Mouse (Mus musculus): Measurements from ENCODE around the gene Phrf1. TPM values are rescaled to one million over a fixed set of nuclear protein-coding genes. Genes with fewer than 3 reads are reported as not detected.

The Phrf1 gene
- polyA plus RNA-seq (2014; fragmentation: Illumina TruSeq; extraction: RNeasy Lipid Tissue Mini Kit (QIAGEN cat#74804); ENCODE audit: low read depth, low replicate concordance): 17.6 TPM

GRCm38 (mm10) chr7:141228279-141229067, at the start of gene Phrf1:
Gene Phrf1, plus strand, starts transcription at chr7:141228784.

DNA sequence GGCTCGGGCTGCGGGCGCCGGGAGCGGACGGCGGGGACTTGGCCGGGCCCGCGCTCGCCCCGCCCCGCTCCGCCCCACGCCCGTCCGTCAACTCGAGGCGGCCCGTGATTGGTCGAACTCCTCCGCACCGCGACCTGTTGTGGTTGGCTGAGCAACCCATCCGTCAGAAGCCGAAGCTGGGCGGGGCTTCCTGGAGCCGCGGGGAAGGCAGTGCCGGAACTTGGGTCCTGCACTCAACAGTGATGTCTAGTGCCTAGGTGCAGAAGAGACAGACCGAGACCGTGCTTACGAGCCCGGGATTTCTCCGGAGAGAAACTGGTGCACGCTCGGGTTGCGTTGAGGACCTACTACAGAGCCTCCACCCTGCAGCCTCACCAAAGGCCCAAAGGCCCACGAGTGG, 34.6 kb upstream of the Phrf1 start, which contains the start of the genes Hras and Lrrc56:
Hras (minus strand) TSS at position 58 of the 400 bp plus-strand sequence.
Lrrc56 (plus strand) TSS at position 210 of the 400 bp plus-strand sequence.

DNA sequence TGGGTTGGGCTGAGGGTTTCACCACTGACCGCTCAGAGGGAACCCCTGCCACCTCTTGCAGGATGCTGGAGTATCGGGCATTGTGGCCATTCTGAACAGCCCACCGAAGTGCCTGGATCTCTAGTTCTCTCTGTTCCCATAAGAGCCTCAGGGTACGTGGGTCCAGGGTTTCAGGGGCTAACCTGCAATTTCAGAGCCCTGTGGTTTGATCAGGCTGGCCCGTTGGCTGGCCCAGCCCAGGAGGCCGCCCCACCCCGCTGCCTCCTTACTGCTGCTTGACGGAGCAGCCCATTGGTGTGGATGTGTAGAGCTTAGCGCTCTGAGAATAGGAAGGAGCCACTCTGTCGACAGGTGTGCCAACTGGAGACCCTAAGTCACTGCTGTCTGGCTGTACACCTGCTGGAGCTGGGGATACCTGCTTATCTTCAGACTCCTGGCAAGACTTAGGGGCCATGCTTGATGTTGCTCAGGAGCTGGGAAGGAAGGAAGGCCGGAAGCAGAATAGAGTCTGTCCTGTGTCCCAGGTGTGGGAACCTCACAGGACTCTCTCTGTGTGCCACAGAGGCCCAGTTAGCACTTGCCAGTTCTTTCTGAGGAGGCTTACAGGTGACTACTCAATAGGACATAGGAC, 14.9 kb upstream of the Phrf1 start, which contains the start of gene Lmntd2:
Lmntd2 (minus strand) TSS at position 476 of the 631 bp plus-strand sequence.

DNA sequence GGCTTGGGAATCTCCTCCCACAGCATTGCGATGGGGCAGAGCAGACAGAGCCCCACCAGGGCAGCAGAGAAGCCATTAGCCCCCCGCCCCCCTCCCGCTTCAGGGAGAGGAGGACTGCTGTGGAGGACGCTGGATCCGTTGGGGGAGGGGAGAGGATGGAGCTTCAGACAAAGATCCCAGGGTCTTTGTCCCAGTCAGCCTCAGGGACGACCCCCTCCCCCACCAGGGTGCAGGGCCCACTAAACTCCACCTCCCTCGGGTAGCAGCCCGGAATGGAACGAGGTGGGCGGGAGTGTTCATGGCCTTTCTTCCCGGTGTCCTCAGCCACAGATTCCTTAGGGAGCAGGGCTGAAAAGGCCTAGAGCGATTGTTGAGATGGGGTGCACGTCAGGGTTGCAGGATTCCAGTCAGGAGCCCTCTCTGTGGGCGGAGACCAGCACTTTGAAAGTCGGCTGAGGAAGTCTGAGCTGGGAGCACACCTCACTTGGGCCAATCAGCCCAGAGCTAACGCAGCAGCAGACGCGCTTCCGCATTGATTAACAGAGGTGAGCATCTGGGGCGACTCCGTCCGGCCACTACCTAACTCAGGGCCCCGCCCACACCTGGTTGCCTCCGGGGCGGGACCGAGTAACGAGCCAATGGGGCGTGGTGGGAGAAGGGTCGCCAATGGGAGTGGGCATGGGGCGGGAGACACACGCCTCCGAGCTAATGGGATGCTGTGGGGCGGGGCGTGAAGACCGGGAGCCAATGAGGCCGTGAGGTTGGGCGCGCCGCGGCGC, 13.3 kb upstream of the Phrf1 start, which contains the start of gene Rassf7:
Rassf7 (plus strand) TSS at position 760 of the 779 bp plus-strand sequence.

DNA sequence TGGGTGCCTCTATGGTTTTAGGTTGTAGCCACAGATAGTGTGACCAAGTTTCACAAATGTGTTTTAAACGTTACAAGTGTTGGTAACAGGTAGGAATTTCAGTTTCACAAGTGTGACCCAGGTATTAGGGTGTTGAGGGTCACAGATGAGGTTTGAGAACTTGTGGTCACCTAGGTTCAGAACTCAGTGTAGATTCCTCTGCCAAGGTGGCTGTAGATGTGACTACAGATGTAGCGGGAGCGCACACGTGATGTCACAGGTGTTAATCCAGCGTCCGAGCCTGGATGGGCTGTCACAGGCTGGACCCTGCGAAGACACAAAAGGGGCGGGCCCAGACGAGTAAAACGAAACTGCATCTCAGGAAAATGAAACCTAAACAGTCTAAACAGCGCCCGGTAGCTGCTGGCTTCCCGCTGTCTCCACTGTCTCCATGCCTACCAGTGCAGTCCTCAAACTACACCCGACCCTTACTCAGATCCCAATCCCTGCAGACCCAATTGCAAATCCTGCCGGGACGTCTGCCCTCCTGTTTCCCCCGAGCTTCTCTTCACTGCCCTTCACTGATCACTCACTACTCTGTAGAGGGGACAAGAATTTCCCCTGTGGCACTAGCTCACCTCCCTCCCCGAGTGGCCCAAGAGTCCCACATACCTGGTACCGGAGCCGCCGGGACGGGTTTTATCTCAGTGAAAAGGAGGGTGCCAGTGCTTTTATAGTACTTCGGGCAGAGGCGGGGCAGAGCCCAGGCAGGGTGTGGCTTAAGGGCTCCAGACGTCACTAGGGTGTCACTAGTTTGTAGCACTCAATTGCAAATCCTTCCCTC, 37.4 kb downstream of the Phrf1 start, which contains the start of gene Irf7:
Irf7 (minus strand) TSS at position 743 of the 823 bp plus-strand sequence.

DNA sequence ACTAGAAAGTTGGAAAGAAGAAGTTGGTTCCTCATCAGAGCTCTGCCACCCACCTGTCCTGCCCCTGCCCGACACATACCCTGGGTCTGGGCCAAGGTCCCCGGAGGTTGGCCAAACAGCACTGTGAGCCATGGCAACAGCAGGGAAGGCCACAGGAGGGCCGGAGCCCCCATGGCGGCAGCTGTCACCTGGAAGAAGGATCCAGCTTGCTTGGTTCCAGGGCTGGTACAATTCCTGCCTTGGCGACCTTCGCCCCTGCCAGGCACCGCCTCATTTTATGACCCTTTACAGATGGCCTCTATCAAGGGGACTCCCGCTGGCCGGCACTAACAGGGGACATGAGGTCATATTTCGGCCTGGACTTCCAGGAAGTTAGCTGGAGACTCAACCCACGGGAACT, 48.0 kb downstream of the Phrf1 start, which contains the start of gene Cdhr5:
Cdhr5 (minus strand) TSS at position 241 of the 400 bp plus-strand sequence.

DNA sequence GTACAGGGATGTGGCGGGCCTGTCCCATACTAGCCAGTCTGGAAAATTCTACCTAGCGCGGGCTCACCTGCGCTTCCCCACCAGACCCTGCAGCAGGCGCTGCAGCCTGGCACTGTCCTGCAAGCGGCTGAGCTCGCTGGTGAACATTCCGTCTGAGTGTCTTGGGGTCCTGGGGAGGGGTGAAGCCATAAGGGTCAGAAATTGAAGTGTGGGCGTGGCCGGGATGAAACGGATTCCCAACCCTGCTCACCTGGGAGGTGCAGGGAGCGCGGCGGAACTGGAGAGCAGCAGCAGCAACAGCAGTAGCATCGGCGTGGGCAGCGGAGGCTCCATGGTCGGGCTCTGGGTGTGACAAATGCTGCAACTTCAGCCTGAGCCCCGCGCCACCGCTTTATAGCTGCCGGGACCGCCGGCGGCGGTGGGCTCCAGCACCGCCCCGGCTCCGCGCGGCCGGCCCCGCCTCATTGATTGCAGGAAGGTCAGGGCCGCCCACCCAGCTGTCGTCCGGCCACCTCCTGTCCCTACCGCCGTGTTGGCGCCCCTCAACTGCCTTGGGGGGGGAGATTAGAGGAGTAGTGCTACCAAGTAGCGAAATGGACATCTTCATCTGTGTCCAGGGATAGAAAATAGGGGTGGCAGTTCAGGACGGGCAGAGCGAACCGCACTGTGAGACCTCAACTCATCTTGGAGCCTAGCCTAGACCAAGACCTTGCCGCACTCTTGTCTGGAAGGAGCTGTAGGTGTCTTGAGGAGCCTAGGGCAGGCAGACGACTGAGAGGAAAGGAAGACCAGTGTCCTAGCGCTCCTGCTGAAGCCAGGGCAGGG, 50.4 kb downstream of the Phrf1 start, which contains the start of gene Sct:
Sct (minus strand) TSS at position 368 of the 825 bp plus-strand sequence.

DNA sequence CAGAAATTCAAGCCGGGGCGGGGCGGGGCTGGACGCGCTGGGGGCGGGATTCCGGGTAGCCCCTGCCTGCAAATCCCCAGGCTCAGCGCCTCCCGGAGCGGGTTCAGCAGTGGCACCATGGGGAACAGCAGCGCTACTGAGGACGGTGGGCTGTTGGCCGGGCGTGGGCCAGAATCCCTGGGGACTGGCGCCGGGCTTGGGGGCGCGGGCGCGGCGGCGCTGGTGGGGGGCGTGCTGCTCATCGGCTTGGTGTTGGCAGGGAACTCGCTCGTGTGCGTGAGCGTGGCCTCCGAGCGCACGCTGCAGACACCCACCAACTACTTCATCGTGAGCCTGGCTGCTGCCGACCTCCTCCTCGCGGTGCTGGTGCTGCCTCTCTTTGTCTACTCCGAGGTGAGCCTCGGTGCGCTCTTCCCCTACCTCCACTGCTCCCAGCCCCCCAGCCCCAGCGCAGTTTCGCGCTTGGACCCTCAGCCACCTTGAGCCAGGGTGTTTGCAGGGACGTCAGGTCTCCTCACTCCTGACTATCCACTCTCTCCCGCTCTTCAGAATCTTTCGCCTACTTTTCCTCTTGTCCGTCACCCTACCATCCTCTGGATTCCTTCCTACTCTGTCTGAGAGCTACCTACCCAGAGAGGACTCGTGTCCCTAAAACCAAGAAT, 63.5 kb downstream of the Phrf1 start, which contains the start of gene Drd4:
Drd4 (plus strand) TSS at position 86 of the 662 bp plus-strand sequence.

Other genes starting within 250 kb of the Phrf1 start
- gene Ifitm3, start 218.0 kb upstream of the Phrf1 start, polyA plus RNA-seq (2014; fragmentation: Illumina TruSeq; extraction: RNeasy Lipid Tissue Mini Kit (QIAGEN cat#74804); ENCODE audit: low read depth, low replicate concordance): 14.5 TPM
- gene Ifitm6, start 210.9 kb upstream of the Phrf1 start, polyA plus RNA-seq (2014; fragmentation: Illumina TruSeq; extraction: RNeasy Lipid Tissue Mini Kit (QIAGEN cat#74804); ENCODE audit: low read depth, low replicate concordance): not detected
- gene Gm17387, start 199.7 kb upstream of the Phrf1 start, polyA plus RNA-seq (2014; fragmentation: Illumina TruSeq; extraction: RNeasy Lipid Tissue Mini Kit (QIAGEN cat#74804); ENCODE audit: low read depth, low replicate concordance): not detected
- gene B4galnt4, start 167.7 kb upstream of the Phrf1 start, polyA plus RNA-seq (2014; fragmentation: Illumina TruSeq; extraction: RNeasy Lipid Tissue Mini Kit (QIAGEN cat#74804); ENCODE audit: low read depth, low replicate concordance): not detected
- gene Pkp3, start 150.6 kb upstream of the Phrf1 start, polyA plus RNA-seq (2014; fragmentation: Illumina TruSeq; extraction: RNeasy Lipid Tissue Mini Kit (QIAGEN cat#74804); ENCODE audit: low read depth, low replicate concordance): not detected
- gene Sigirr, start 128.2 kb upstream of the Phrf1 start, polyA plus RNA-seq (2014; fragmentation: Illumina TruSeq; extraction: RNeasy Lipid Tissue Mini Kit (QIAGEN cat#74804); ENCODE audit: low read depth, low replicate concordance): not detected
- gene Ano9, start 111.0 kb upstream of the Phrf1 start, polyA plus RNA-seq (2014; fragmentation: Illumina TruSeq; extraction: RNeasy Lipid Tissue Mini Kit (QIAGEN cat#74804); ENCODE audit: low read depth, low replicate concordance): not detected
- 20.6 TPM for gene Ptdss2, start 106.4 kb upstream of the Phrf1 start, polyA plus RNA-seq (2014; fragmentation: Illumina TruSeq; extraction: RNeasy Lipid Tissue Mini Kit (QIAGEN cat#74804); ENCODE audit: low read depth, low replicate concordance)
- 5.4 TPM for gene Rnh1, start 55.9 kb upstream of the Phrf1 start, polyA plus RNA-seq (2014; fragmentation: Illumina TruSeq; extraction: RNeasy Lipid Tissue Mini Kit (QIAGEN cat#74804); ENCODE audit: low read depth, low replicate concordance)
- gene Hras, start 34.8 kb upstream of the Phrf1 start, polyA plus RNA-seq (2014; fragmentation: Illumina TruSeq; extraction: RNeasy Lipid Tissue Mini Kit (QIAGEN cat#74804); ENCODE audit: low read depth, low replicate concordance): 8.7 TPM
- gene Lrrc56, start 34.6 kb upstream of the Phrf1 start, polyA plus RNA-seq (2014; fragmentation: Illumina TruSeq; extraction: RNeasy Lipid Tissue Mini Kit (QIAGEN cat#74804); ENCODE audit: low read depth, low replicate concordance): 0.58 TPM
- gene Lmntd2, start 14.7 kb upstream of the Phrf1 start, polyA plus RNA-seq (2014; fragmentation: Illumina TruSeq; extraction: RNeasy Lipid Tissue Mini Kit (QIAGEN cat#74804); ENCODE audit: low read depth, low replicate concordance): not detected
- 0.64 TPM for gene Rassf7, start 12.9 kb upstream of the Phrf1 start, polyA plus RNA-seq (2014; fragmentation: Illumina TruSeq; extraction: RNeasy Lipid Tissue Mini Kit (QIAGEN cat#74804); ENCODE audit: low read depth, low replicate concordance)
- 19.8 TPM for gene Irf7, start 37.7 kb downstream of the Phrf1 start, polyA plus RNA-seq (2014; fragmentation: Illumina TruSeq; extraction: RNeasy Lipid Tissue Mini Kit (QIAGEN cat#74804); ENCODE audit: low read depth, low replicate concordance)
- 1.3 TPM for gene Cdhr5, start 48.0 kb downstream of the Phrf1 start, polyA plus RNA-seq (2014; fragmentation: Illumina TruSeq; extraction: RNeasy Lipid Tissue Mini Kit (QIAGEN cat#74804); ENCODE audit: low read depth, low replicate concordance)
- gene Sct, start 50.3 kb downstream of the Phrf1 start, polyA plus RNA-seq (2014; fragmentation: Illumina TruSeq; extraction: RNeasy Lipid Tissue Mini Kit (QIAGEN cat#74804); ENCODE audit: low read depth, low replicate concordance): not detected
- not detected for gene Drd4, start 63.2 kb downstream of the Phrf1 start, polyA plus RNA-seq (2014; fragmentation: Illumina TruSeq; extraction: RNeasy Lipid Tissue Mini Kit (QIAGEN cat#74804); ENCODE audit: low read depth, low replicate concordance)
- 0.93 TPM for gene Deaf1, start 98.9 kb downstream of the Phrf1 start, polyA plus RNA-seq (2014; fragmentation: Illumina TruSeq; extraction: RNeasy Lipid Tissue Mini Kit (QIAGEN cat#74804); ENCODE audit: low read depth, low replicate concordance)
- 18.5 TPM for gene Tmem80, start 99.0 kb downstream of the Phrf1 start, polyA plus RNA-seq (2014; fragmentation: Illumina TruSeq; extraction: RNeasy Lipid Tissue Mini Kit (QIAGEN cat#74804); ENCODE audit: low read depth, low replicate concordance)
- gene Eps8l2, start 110.1 kb downstream of the Phrf1 start, polyA plus RNA-seq (2014; fragmentation: Illumina TruSeq; extraction: RNeasy Lipid Tissue Mini Kit (QIAGEN cat#74804); ENCODE audit: low read depth, low replicate concordance): not detected
- 37.2 TPM for gene Taldo1, start 163.4 kb downstream of the Phrf1 start, polyA plus RNA-seq (2014; fragmentation: Illumina TruSeq; extraction: RNeasy Lipid Tissue Mini Kit (QIAGEN cat#74804); ENCODE audit: low read depth, low replicate concordance)
- gene Gatd1, start 185.4 kb downstream of the Phrf1 start, polyA plus RNA-seq (2014; fragmentation: Illumina TruSeq; extraction: RNeasy Lipid Tissue Mini Kit (QIAGEN cat#74804); ENCODE audit: low read depth, low replicate concordance): 9.3 TPM
- 1.0 TPM for gene Cend1, start 200.7 kb downstream of the Phrf1 start, polyA plus RNA-seq (2014; fragmentation: Illumina TruSeq; extraction: RNeasy Lipid Tissue Mini Kit (QIAGEN cat#74804); ENCODE audit: low read depth, low replicate concordance)
- 2.9 TPM for gene Slc25a22, start 209.1 kb downstream of the Phrf1 start, polyA plus RNA-seq (2014; fragmentation: Illumina TruSeq; extraction: RNeasy Lipid Tissue Mini Kit (QIAGEN cat#74804); ENCODE audit: low read depth, low replicate concordance)
- 0.23 TPM for gene Pidd1, start 215.2 kb downstream of the Phrf1 start, polyA plus RNA-seq (2014; fragmentation: Illumina TruSeq; extraction: RNeasy Lipid Tissue Mini Kit (QIAGEN cat#74804); ENCODE audit: low read depth, low replicate concordance)
- gene Rplp2, start 218.6 kb downstream of the Phrf1 start, polyA plus RNA-seq (2014; fragmentation: Illumina TruSeq; extraction: RNeasy Lipid Tissue Mini Kit (QIAGEN cat#74804); ENCODE audit: low read depth, low replicate concordance): 10.8 TPM
- gene Pnpla2, start 226.4 kb downstream of the Phrf1 start, polyA plus RNA-seq (2014; fragmentation: Illumina TruSeq; extraction: RNeasy Lipid Tissue Mini Kit (QIAGEN cat#74804); ENCODE audit: low read depth, low replicate concordance): 15.2 TPM
- gene Cracr2b, start 232.3 kb downstream of the Phrf1 start, polyA plus RNA-seq (2014; fragmentation: Illumina TruSeq; extraction: RNeasy Lipid Tissue Mini Kit (QIAGEN cat#74804); ENCODE audit: low read depth, low replicate concordance): not detected
- gene Cd151, start 238.6 kb downstream of the Phrf1 start, polyA plus RNA-seq (2014; fragmentation: Illumina TruSeq; extraction: RNeasy Lipid Tissue Mini Kit (QIAGEN cat#74804); ENCODE audit: low read depth, low replicate concordance): 96.8 TPM
- 6.1 TPM for gene Polr2l, start 246.3 kb downstream of the Phrf1 start, polyA plus RNA-seq (2014; fragmentation: Illumina TruSeq; extraction: RNeasy Lipid Tissue Mini Kit (QIAGEN cat#74804); ENCODE audit: low read depth, low replicate concordance)
- 1.6 TPM for gene Tspan4, start 246.5 kb downstream of the Phrf1 start, polyA plus RNA-seq (2014; fragmentation: Illumina TruSeq; extraction: RNeasy Lipid Tissue Mini Kit (QIAGEN cat#74804); ENCODE audit: low read depth, low replicate concordance)

Measured in adrenal gland, adult 10 weeks (tissue).